Mouse (Mus musculus) ES-E14 (cell line): ENCODE results near the gene Erf.

Experiments
- CHD2 ChIP-seq: IDR thresholded peaks from 2 replicates; pipeline ENCODE4 v1.6.1; 2014; ENCODE audit warnings: mild to moderate bottlenecking, low read depth, low read length, inconsistent platforms
- HCFC1 ChIP-seq: IDR thresholded peaks from 2 replicates; pipeline ENCODE4 v1.6.1; 2012; ENCODE audit warnings: low read length, inconsistent platforms, borderline replicate concordance; ENCODE audit not compliant: insufficient read depth
- MAFK ChIP-seq: IDR thresholded peaks from 2 replicates; pipeline ENCODE4 v1.6.1; 2014; ENCODE audit warnings: mild to moderate bottlenecking, low read depth, low read length, inconsistent platforms; ENCODE audit not compliant: insufficient read depth
- ZC3H11A ChIP-seq: IDR thresholded peaks from 2 replicates; pipeline ENCODE4 v1.6.1; 2012; ENCODE audit warnings: low read depth, mild to moderate bottlenecking, inconsistent platforms, low read length, borderline replicate concordance
- ZNF384 ChIP-seq: IDR thresholded peaks from 2 replicates; pipeline ENCODE4 v1.6.1; 2012; ENCODE audit warnings: low read depth, low read length, inconsistent platforms

DNA sequence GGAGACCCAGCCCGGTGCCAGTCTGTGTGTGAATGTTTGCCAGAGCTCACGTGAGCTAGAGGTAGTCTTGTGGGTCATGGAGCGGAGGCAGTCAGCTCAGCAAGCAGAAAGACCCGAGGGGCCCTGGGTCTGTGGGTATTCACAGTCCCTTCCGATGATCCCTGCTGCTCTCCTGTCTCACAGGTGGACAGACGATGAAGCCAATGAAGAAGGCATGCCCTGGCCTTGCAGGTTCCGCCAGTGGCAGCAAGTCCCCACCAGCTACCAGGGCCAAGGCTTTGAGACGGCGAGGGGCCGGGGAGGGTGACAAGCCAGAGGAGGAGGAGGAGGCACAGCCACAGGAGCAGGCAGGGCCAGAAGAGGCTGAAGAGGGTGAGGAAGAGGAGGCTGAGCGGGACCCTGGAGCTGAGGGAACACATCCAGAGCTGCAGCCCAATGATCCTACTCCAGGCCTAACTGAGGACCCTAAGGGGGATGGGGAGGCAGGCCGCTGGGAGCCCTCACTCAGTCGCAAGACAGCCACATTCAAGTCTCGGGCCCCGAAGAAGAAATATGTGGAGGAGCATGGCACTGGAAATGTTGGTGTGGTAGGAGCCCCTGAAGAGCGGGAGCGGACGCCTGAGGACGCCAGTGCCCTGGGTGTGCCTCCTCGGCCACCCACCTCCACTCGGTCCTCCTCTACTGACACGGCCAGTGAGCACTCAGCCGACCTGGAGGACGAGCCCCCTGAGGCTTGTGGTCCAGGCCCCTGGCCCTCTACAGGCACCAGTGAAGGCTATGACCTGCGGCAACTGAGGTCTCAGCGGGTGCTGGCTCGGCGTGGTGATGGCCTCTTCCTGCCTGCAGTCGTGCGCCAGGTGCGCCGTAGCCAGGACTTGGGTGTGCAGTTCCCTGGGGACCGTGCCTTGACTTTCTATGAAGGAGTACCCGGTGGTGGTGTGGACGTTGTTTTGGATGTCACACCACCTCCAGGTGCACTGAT is 20.4 kb upstream of the Erf start:
- TF ChIP-seq CHD2 (no peak), ZC3H11A (no peak), ZNF384 (no peak), MAFK (no peak), HCFC1 (no peak)
